Mouse (Mus musculus): ENCODE measurements around the gene Havcr1. TPM values are rescaled to one million over a fixed set of nuclear protein-coding genes. Genes with fewer than 3 reads are reported as not detected.

Havcr1 gene
- polyA plus RNA-seq, 1 experiment from 2014 or later = 810 TPM

- POLR2A ChIA-PET = no interaction called here
These were observed 82.8 kb downstream of the Havcr1 start for GRCm38 (mm10) chr11:46817692-46818091.

GRCm38 (mm10) chr11:46819930-46820329, 85.0 kb downstream of the Havcr1 start:
- ATAC-seq = no peak
- DNase-seq (ENCODE audit: low read depth, low spot score) = no peak
- in situ Hi-C loops (cut with MboI; ENCODE audit: low pct_unique_long_range_greater_than_20kb) = no loop called here
- ChIA-PET POLR2A (no interaction called here), CTCF (interaction anchor here (0.7 to 1.3 kb wide), 3 partner anchors 19 to 33 kb away, joined by 3 read pairs; no protein-coding TSS in a partner anchor)
- H3K27me3 ChIP-seq = peaks cover 7% of the 10 kb centered on the region
- no peak for TF ChIP-seq CTCF (IDR thresholded peaks at IDR 0.05)

More at GRCm38 (mm10) chr11:46817692-46818091, 82.8 kb downstream of the Havcr1 start:
- no peak for TF ChIP-seq CTCF (IDR thresholded peaks at IDR 0.05)
- DNase-seq (ENCODE audit: low read depth, low spot score) (no peak), ATAC-seq (no peak)
- CTCF ChIA-PET = interaction anchor here (1.6 kb wide), 1 partner anchor 11 kb away, joined by 4 read pairs; no protein-coding TSS in a partner anchor
- in situ Hi-C loops (cut with MboI; ENCODE audit: low pct_unique_long_range_greater_than_20kb) = no loop called here
- H3K27me3 ChIP-seq = peaks cover 7% of the 10 kb centered on the region

Other genes with a start within 250 kb of the Havcr1 start
- gene Gm12169, start 210.9 kb upstream of the Havcr1 start, polyA plus RNA-seq (2021) = not detected
- not detected for gene BC053393, start 163.5 kb upstream of the Havcr1 start, polyA plus RNA-seq (2021)
- gene Dppa1, start 105.8 kb upstream of the Havcr1 start, polyA plus RNA-seq (2021) = not detected
- gene Timd2, start 28.0 kb upstream of the Havcr1 start, polyA plus RNA-seq (2021) = 9.1 TPM
- not detected for gene Timd4, start 75.7 kb downstream of the Havcr1 start, polyA plus RNA-seq (2021)

Measured in Patski (cell line).